Mouse (Mus musculus): ENCODE data around the gene Hes7.

DNA sequence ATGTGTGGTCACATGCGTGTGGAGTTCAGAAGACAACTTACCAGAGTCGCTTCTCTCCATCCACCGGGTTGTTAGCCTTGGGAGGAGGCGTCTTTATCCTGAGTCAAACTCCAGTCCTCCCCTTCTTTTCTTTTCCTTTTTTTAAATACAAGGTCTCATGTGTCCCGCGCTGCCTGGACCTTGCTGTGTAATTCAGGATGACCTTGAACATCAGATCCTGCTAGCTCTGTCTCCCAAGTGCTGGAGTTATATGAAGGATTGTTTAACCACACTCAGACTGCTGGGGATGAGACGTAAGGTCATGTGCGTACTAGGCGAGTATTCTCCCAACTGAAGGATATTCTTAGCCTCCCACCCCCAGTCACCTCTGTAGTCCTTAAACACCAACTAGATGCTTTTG, 42.9 kb upstream of the Hes7 start:
- no peak for TF ChIP-seq CTCF (IDR thresholded peaks at IDR 0.05; ENCODE audit: low read depth)
- no peak for TF ChIP-seq EP300 (optimal IDR thresholded peaks at IDR 0.05)

All from stomach, postnatal 0 days (tissue).